Mouse (Mus musculus) urinary bladder, postnatal 4 days (tissue): Measurements from ENCODE around the gene Xpr1.

Experiments used
- DNase-seq, 2 experiments: peaks; one replicate each; pipeline ENCODE4 v3.0.0; 2021 to 2022; ENCODE audit warnings: low spot score in 2 of 2

The Xpr1 gene

DNA sequence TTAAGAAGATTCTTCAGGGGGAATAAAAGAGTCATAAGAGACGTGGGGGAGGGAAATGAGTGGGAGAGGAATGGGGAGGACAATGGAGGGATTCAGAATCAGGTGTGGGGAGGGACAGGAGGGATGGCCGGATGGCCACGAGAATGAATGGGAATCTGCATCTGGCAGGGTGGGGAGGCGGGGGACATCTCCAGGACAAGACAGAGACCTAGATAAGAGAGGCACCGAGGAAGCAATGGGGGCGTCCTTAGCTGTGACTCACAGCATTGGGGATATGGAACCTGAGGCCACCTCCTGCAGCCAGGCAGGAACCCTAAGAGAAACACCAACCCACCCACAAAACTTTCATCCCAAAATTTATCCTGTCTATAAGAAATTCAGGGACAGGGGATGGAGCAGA lies 81.3 kb downstream of the Xpr1 start:
- no peak for DNase-seq

- DNase-seq = no peak
These were observed 95.0 kb downstream of the Xpr1 start for GRCm38 (mm10) chr1:155322183-155322582.

DNA sequence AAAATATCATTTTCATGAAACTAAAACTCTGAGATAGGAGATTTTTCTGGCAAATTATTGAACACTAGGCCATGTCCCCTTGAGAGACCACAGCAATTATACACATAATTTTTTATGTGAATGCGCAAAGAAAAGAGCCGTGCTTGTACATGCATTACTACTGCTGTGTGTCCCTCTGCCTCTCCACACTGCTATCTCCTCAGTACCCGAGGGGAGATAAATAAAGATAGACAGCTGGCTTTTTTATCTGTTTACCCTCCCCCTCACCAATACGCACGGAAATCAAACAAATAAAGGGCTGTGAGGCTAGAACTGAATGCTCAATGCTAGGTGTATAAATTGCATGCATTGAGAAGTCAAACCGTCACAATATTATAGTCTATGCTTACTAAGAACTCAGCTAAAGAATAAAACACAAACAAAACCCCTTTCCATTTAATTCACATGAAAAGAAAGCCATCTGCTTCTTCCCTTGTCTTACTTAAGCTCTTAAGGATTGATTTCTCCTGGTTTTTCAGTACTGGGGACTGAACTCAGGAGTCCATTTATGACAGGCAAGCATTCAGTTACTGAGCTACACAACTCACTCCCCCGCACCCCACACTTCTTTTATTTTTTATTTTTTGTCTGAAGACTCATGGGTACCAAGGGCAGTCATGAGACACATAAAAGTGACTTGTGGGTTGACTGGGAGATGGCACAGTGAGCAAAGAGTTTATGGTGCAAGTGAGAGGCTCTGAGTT lies 97.0 kb downstream of the Xpr1 start:
- DNase-seq = no peak

DNA sequence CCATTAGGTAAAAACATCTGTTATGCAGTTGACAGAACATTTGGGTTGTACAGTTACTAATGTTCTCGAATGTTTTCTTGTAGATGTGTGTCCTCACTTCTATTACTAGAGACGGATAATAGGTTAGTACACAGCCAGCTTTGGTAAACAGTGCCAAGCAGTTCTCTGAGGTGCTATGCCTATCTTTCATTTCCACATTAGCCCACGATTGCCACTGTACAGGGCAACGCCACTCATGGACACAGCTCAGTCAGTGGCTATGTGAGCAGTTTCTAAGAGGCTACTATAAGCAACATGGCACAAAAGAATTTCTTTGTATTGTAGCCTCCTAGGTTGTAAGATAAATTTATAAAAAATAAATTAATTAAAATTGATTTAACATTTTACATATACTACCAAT lies 97.7 kb downstream of the Xpr1 start:
- no peak for DNase-seq

DNA sequence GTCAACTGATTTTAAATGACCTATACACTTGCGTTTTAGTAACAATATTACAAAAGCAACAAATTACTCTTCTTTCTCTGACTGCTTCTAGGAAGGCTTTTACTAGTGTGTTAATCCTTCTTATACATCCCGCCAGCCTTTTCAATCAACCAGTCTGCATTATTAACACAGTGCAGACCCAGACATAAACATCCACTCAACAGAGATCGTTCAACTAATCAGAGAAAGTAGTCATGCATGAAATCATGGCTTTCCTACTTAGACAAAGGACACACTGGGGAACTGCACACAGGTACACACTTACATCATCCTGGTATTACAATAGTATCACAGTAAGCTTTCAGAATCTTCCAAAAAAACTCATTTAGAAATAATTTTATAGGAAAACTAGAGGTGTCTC lies 105.5 kb downstream of the Xpr1 start:
- DNase-seq = no peak

- no peak for DNase-seq
These were observed 110.3 kb downstream of the Xpr1 start for GRCm38 (mm10) chr1:155306879-155307278.

DNA sequence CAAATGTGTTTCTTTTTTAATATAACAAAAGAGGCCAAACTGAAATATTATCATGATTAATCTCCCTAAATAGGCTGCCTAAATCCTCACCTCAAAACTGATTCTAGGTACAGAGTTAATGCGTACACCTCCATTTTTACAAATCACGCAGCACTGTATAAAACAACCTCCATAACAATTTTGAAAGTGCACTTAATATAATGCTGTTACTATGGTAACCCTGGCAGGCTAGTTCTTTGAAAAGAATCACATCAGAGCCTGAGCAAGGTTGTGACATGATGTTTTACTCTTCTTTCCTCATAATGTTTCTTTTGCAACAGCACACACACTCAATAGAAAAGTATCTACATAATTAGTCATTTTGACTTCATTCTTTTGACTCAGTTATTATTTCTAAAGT lies 113.8 kb downstream of the Xpr1 start:
- no peak for DNase-seq

DNA sequence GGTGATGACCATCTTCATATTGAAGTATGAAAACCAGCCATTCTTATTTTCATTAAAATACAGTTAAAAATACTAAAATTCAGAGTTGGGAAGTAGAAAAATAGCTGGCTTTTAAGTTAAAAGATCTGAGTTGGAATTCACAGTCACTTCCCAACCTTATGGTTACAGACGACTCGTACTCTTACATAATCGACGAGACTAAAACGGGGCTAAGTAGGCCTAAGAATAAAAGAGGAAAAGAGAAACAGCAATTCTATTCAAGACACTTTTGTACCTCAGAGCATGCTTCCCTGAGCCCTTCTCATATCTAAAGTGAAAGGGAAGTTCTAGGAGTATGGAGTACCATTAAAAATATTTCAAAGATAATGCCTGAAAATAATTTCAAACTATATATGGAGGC lies 119.6 kb downstream of the Xpr1 start:
- DNase-seq = no peak

GRCm38 (mm10) chr1:155297203-155297602 lies 120.0 kb downstream of the Xpr1 start:
- DNase-seq = no peak

GRCm38 (mm10) chr1:155293446-155293845 lies 123.8 kb downstream of the Xpr1 start:
- DNase-seq = no peak

DNA sequence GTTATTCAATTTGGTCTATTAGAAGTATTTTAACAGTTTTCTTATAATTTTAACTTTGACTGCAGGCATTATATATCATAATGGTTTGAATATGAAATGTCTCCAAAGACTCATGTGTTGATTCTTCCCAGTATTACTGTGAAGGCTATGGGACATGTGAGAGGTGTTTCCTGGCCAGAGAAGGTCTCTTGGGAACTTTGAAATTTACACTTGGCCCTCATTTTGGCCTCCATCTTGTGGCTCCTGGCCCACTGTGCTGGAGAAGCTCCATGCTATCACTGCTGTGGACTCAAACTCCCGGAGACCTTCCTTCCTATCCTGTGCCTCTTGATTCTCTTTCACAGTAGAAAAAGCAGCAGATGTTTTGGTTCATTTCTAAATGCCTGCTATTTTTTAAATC lies 127.8 kb downstream of the Xpr1 start:
- DNase-seq = no peak

DNA sequence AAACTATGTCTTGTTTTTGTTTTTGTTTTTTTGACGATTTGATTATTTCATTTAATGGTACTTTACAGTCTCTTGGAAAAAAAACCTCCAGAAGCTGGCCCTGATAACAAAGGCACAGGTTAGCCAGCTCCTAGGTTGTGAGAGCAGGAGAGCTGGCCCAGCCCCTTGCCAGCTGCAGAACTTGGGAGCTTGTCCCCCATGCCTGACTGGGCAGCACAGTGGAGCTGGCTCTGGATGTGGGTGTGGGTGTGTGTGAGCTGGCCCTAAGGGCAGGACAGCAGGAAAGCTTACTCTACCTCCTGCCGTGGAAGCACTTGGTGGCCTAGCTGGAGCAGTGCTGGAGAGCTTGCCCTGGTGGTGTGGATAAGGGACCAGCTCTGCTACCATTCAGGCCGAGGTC lies 129.2 kb downstream of the Xpr1 start:
- DNase-seq = no peak

DNA sequence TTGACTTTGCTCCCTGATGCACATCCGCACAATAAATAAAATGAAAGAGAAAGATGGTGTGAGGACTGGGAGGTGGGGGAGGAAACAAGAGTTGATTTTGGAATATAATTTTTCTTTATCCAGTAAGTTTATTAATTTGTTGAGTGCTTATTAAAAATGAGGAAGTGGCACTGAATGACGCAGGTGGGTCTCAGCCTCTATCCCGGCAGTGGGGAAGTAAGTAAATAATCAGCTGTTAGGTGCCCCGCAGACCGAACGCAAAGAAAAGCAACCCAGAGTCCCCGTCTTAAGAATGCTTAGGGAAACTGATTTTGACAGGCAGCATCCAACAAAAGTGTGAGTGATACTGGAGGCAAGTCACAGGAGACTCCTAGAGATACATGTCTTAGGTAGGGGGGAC lies 133.4 kb downstream of the Xpr1 start:
- DNase-seq = no peak

- DNase-seq = peak; percentile 55 to 68
These were observed 136.0 kb downstream of the Xpr1 start for GRCm38 (mm10) chr1:155281003-155281793.

GRCm38 (mm10) chr1:155280306-155280705 lies 136.9 kb downstream of the Xpr1 start:
- DNase-seq = no peak

DNA sequence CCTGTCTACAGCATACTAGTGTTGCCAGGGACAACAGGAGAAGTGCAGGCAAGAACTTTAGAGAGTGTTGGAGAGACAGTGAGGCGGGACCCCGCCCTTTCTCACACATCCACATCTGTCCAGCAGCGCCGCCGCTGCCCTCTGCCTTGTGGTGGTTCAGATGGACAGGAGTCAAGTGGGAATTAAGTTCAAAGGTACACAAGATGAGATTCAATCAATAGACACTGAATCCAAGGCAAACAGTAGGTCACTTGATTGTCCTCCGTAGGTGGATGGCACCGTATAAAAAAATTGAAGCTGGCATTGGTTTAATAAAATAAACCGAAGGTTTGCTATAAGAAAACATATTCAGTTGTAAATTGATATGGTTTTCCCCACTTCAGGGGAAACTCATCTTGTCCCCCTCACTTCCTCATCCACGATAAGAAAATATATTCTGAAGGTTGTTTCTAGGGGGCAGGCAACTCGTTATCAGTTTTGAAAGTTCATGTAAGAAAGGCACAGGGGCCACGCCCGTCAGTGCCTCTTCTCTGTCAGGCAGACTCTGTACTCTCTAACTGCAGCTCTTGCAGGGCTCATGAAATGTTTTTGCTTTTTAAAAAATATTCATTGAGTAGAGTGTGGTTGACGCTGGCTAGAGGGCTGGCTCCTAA lies 140.7 kb downstream of the Xpr1 start:
- DNase-seq = no peak

- DNase-seq = no peak
These were observed 141.4 kb downstream of the Xpr1 start for GRCm38 (mm10) chr1:155275793-155276192.

DNA sequence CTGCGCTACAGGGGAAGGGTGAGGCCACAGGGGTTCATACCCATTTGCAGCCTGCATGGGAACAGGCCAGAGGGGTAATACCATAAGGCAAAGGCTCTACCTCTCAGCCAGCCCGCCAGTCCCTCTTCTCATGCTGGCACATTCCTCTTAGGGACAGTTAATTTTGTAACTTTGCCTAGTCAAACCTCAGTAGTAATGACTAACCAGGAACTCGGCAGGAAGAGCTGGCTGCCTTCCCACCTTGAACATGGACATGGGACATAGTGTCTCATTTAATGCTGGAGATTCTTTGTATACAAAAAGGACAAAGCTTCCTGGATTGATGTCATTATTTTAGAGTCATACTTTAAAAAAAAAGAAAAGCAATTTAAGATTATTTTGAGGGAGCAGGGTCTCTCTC lies 142.2 kb downstream of the Xpr1 start:
- DNase-seq = no peak

DNA sequence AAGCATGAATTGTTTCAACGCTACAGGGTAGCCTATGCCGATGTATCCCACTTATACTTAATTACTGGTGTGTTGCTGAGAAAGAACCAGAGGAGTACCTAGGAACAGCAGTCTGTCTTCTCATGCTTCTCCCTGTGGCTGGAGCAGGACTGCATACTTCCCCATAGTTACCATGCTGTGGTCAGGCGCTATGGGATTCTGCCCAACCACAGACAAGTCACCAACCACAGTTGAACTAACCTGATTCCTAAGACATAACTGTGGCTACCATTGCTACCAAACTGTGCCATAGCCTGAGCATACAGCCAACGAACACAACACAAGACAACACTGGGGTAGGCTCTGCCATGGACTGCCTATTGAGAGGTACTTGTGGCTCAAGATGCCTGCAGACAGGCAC lies 144.3 kb downstream of the Xpr1 start:
- DNase-seq = no peak

GRCm38 (mm10) chr1:155262496-155262895 lies 154.7 kb downstream of the Xpr1 start:
- peak in 1 of 2 experiments; percentile 54 for DNase-seq

- DNase-seq = no peak
These were observed 162.9 kb downstream of the Xpr1 start for GRCm38 (mm10) chr1:155254309-155254708.

GRCm38 (mm10) chr1:155253126-155253525 lies 164.1 kb downstream of the Xpr1 start:
- peak in 1 of 2 experiments; percentile 39 for DNase-seq

GRCm38 (mm10) chr1:155252631-155253121 lies 164.5 kb downstream of the Xpr1 start:
- peak in 1 of 2 experiments; percentile 25 for DNase-seq
